Mouse (Mus musculus) left cerebral cortex, adult 8-10 months (tissue): ENCODE measurements around the gene Hoxd1. TPM values are rescaled to one million over a fixed set of nuclear protein-coding genes. Genes with fewer than 3 reads are reported as not detected.

Source experiments
- DNase-seq, 2 experiments: peaks; one replicate each; pipeline ENCODE4 v3.0.0; 2022; ENCODE audit warnings: low spot score in 2 of 2
- total RNA-seq, 4 experiments: library from RNA; stranded (reverse); gene quantifications; 2 replicates each; pipeline ENCODE4 v1.2.4; 2022

The Hoxd1 gene
- total RNA-seq, 4 experiments from 2014 or later: 0.18 to 0.19 TPM; not detected in 2

DNA sequence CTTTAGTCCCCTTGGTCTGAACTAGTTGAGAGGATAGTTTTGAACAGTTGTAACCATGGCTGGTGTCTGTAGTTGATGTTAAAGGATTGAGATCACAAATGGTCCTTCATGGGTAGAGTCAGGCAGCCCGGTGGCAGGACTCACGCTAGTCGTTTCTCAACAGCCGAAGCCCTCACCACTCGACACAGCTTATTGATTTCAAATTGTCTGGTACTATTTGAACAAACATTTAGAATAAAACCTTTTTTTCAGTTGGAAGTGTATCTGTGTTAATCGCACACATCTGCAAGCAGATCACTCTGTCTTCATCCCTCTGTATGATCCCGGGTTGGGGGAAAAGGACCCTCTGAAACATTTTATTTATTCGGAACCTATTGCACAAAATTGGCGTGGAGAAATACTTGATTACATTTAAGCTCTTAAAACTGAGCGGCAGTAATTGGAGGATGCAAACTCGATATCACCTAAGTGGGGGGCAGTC lies 15.1 kb upstream of the Hoxd1 start:
- DNase-seq: no peak

DNA sequence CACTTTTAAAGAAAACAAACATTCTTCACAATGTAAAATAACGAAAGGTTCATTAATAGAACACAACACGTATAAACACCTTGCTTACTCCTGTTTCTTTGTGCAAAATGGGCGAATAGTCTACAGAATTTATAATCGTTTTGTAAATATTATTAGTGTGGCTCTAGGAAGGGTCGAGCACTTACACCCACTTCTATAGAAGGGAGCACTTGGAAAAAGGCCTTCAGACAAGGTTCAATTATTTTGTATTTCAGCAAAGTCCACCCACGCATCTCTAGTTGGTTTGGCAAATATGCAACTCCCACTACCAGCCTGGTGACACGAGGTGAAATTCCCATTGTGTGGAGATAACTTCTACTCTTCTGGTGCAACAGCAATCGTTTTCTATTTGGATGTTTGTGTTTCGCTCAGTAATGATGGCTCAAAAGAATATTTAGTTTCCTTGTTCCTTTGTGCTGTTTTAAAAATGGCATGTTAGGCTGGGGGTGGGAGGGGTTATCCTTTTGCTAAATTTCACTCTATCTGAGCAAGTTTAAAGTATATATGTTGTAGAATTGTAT lies 14.3 kb upstream of the Hoxd1 start:
- no peak for DNase-seq

DNA sequence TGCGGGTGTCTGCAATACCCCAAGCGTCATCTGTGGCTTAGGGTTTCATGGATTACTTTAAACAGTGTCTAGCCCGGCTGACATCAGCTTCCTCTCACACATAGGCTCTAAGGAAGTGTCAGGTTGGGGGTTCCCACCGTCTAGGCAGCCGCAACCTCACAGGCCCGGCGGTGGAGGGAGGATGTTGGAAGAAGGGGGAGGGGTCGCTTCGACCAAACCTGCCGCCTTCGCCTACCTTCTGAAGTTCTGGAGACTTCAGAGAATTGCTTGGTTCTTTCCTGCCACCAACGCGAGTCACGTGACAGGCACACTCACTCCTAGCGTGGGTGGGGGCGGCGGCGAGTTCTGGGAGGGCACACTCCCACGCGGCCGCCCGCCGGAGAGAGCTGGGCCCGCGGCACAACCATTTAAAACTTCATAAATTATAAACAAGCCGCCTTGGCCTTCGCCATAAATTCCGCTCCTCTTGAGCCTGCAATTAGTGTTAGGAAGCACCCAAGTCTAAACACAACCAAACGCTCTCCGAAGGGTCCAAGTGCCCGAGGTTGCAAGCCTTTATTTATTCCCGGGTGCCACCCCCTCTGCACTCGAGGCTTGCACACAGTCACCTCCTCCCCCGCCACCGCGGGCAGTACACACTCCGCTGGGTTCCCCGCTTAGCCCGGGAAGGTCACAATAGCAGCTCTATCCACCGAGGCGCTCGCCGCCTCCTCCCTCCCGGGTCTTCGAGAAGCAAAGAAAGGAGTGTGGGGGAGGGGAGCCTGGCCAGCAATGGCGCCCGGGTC lies 13.3 kb upstream of the Hoxd1 start:
- no peak for DNase-seq

DNA sequence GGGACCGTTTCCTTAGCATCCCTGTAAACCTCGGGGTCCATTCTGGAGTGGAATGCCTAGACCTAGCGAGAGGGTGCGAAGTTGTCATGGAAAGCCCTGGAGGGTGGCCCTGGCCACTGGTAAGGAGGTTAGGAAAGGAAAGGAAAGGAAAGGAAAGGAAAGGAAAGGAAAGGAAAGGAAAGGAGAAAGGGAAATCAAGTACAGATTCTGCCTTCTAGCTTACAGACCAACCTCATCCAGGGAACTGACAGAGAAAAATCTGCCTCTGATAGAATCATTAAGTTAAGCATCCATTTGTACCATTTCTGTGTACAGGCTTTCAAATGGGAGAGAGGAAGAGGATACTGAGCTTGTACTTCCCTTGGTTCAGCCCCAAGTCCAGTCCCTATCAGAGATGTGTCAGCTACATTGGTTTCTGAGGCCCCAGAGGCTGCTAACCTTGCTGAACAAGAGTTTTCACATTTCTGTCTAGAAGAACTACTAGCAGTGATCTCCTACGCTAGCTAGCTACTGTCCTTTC lies 12.0 kb upstream of the Hoxd1 start:
- no peak for DNase-seq

DNA sequence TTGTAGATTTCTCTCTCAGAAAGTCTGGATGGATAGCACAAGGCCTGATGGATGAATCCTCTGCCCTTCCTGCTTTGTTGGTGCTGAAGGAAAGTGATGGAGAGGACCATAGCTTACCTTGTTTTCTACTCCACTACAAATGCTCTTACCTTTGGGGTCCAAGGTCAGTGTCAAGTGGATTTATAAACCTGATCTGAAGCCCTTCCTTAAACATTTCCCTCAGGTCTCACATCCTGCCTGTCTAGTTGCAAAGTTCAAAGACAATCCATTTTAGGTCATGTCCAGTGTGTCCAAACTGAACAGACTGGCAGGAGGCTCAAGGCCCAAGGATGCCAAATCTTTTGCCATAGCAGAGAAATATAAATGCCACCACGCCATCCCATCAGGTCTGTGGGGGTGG lies 10.9 kb upstream of the Hoxd1 start:
- DNase-seq: no peak

DNA sequence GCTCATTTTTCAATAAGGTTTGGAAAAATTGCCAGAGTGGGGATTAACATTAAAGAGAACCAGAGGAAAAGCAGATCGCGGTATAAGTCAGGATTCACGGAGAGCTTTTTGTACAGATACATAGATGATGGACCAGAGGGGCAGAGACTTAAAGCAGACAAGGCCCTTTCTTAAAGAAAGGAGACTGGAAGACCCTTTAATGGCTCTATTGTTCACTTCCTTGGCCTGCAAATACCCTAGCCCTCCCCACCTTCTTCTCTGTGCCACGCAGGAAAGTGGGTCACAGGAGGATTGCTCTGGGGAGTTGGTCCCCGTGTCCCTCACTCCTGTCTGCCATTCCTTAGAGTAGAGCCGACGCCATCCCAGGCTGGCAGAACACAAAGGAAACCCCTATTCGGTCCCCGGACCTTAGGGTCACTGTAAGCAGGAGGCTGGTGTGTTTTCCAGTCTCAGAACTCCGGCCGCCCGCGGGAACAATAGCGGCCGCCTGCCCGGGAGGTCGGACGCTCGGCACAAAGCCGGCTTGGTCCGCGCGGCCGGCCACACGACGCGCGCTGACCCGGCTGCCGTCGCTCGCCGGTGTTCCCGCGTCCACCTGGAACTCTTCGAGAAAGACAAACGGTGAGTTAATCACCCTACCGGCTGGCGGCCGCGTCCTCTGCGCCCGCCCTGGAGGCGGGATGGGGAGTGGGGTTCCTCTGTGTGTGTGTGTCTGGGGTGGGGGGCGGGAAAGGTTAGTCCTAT lies 10.2 kb upstream of the Hoxd1 start:
- DNase-seq: no peak

DNA sequence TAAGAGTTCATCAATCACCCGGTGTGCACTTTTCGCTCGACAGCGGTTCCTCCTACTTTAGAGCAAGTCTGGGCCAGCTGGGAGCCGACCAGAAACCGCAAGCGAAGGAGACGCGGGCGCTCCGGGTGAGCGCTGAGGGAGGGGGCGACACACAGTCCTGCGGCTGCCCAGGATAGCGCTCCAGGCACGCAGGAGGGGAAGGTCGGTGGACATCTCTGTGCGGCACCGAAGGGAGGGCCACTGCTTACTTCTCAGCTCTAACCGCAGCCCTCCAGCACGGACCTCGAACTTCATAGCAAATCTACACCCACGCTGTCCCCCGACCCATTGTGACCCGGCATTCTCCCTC lies 9.6 kb upstream of the Hoxd1 start:
- DNase-seq: no peak

DNA sequence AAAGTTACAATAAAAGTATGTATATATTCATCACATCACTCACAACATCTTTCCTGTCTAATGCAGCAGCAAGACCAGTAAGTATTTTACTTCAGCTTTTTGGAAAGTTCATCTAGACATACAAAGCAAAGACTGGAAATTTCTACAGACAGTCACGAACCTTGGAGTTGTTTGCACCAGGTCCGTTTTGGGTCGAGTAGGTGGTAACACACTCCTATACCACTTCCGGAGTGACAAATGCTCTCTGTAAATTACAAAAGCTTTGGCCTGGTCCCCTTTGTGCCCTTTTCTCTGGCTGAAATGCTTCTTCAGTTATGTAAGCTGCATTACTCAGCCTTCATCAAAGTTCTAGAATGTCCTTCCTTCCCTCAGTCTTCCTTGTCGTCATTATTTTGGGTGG lies 9.1 kb upstream of the Hoxd1 start:
- DNase-seq: no peak

DNA sequence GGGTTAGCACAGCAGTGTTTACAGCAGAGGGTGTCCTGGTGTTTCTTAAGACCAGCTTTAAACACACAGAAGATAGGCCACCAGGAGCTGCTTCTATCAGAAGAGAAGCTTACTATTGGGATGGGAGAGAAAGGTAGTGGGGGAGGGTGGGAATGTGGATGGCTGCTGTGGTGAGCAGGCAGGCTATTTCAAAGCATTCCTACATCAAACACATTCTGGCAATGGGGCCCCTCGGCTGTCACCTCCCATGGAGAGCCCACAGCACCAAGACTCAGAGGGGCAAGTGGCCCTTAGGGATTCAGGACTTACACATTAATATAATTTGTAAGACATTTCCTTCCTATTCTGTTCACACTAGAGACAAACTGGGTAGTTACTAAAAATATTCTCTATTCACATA lies 2.6 kb upstream of the Hoxd1 start:
- DNase-seq: no peak

DNA sequence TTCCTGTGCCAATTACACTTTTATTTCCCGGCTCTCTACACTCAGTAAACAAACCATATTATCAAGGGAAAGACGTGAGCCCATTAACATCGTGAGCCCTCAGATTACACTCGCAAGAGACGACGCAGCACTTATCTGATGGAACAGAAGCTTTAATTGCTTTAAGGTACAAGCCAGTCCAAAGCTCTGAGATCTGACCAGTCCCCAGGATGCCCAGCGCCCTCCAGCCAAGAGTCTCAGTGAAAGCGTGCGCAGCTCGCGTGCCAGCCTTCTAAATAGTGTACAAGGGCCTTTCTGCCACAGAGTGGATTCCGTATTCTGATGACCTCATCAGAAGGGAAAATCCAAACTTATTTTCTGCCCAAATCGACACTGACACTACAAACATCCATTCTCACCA lies 839 bp upstream of the Hoxd1 start:
- no peak for DNase-seq

DNA sequence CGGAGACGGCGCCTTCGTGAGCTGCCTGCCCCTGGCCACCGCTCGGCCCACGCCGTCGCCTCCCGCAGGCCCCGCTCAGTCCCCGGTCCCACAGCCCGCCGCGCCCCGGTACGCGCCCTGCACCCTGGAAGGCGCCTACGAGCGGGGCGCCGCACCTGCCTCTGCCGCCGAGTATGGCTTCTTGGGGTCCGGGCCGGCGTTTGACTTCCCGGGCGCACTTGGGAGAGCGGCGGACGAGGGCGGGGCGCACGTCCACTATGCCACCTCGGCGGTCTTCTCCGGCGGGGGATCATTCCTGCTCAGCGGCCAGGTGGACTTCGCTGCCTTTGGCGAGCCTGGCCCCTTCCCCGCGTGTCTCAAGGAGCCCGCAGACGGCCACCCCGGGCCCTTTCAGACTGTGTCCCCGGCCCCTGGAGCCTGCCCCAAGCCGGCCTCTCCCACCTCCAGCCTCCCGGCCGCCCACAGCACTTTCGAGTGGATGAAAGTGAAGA lies 510 bp downstream of the Hoxd1 start:
- no peak for DNase-seq

DNA sequence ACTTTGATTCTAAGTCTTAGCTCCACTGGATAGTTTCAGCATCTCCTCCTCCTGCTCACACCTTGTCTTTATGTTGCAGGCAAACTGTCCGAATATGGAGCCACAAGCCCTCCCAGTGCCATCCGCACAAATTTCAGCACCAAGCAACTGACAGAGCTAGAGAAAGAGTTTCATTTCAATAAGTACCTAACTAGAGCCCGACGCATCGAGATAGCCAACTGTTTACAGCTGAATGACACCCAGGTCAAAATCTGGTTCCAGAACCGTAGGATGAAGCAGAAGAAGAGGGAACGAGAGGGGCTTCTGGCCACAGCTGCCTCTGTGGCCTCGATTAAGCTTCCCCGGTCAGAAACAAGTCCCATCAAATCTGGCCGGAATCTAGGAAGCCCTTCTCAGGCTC lies 1.2 kb downstream of the Hoxd1 start:
- DNase-seq: no peak

DNA sequence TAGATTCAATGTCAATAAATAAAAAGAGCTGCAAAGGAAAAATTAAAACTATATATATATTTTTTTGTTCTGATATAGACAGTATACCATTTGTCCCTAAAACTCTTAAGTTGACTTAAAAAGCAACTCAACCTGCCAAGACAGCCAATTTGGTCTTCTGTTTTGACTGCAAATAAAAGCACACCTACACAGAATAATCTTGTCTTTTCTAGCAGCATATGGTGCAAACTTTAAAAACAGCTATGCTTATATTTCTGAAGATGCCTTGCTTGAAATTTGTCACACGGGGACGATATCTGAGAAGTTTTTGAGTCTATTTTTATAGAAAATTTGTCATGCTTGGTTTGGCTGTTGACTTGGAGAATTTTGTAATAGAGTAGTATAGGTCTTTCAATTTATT lies 11.6 kb downstream of the Hoxd1 start:
- no peak for DNase-seq

DNA sequence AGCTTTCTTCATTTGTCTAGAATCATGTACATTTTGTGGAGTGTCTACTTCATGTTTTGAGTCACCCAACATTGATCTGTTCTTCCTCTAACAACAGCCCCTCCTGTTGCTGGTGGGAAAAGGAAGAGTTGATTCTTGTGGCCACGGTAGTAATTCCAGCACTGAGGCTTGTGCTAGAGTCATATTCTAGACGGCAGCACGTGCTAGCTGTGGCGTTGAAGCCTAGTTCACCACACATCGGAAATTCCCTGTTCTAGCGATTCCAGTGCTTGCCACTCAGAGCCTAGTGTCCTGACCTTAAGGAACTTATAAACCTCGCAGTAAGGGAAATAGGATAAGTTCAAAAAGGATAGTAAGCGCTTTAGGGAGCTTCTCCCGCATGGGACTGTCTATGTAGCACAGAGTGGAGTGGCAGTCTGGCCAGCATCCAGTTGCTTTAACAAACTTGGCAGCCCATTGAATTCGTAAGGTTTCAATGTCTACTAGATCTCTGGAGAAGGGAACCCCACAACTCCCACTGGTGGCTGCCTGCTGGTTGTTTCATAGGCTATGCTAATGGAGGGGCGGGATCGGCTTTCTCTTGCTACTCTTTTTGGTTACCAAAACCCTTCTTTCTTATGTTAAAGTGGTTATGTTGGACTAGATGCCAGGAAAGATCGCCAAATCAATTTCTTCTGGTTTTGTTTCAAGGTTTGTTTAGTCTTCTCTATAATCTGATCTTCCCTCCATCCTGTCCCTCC lies 14.9 kb downstream of the Hoxd1 start:
- no peak for DNase-seq

DNA sequence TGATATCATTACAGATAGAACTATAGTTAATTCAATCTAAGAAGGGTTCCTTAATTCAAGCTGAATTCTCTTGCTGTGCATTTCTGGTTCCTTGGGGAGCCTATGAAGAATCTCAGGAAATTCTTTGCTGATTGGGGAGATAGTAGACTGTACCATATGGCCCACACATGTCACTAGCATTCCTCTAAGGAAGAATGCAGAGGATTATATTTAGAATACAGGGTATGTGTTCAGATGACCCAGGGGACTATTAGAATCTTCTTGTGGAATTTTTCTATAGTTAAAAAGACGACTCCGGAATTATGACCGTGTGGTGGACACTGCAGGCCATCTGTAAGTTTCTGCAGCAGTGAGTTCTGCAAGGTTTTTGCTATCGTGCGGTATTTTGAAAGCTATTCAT lies 18.6 kb downstream of the Hoxd1 start:
- DNase-seq: no peak

DNA sequence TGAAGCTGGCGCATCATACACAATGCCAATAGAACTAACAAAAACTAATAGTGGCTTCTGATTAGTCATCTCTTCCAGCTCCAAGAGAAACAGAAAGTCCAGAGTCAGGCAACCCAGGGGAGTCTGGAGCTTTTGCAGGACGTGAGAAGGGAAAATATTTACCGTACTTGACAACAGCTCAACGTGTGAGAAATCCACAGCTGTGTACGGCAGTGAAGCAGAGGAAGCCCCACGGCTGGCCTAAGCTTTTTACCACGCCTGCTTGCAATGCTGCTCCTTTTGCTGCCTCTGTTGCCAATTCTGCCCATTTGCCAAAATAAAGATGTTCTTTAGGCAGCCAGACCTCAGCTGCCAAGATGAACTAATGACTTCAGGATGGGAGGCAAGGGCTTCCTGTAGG lies 32.8 kb downstream of the Hoxd1 start:
- DNase-seq: no peak

DNA sequence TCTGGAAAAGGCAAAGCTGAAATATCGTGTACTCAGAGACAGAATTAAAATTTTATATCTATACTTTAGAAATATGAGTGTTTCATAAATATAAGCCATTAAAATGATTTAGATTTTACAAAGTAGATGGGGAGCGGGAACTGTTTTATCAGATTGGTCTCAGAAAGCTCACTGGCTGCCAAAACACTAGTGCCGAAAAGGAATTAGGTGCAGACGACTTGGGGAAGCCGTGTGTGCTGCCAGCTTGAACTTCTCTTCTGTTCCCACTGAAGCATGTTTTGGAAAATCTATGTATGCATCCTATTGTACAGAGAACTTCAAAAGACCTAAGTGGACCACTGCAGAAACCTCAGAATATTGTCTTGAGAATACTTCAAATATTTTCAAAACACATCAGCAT lies 45.7 kb downstream of the Hoxd1 start:
- DNase-seq: no peak
